Mouse (Mus musculus) liver, embryonic 14.5 days (tissue): ENCODE measurements around the gene Myo1a. TPM values are rescaled to one million over a fixed set of nuclear protein-coding genes. Genes with fewer than 3 reads are reported as not detected.
A peak's percentile ranks its signal among the peaks of the same experiment; 100 is the strongest.
"Not testable (repeated sequence)": the region's sequence is repeated elsewhere in the genome, so short reads cannot be mapped to it uniquely, and the experiment has no call there.

Experiments used
- ATAC-seq: fragments of 200-750 bp; cut with Nextera tagmentation; 2 replicates; pipeline ENCODE4 v1.8.0; 2017; ENCODE audit warnings: moderate number of reproducible peaks, mild to moderate bottlenecking, moderate library complexity; ENCODE audit not compliant: insufficient read depth
- DNase-seq, 3 experiments: peaks; one replicate each; pipeline ENCODE4 v3.0.0-alpha.2; 2012 to 2013; ENCODE audit warnings: low read depth in 3 of 3, low spot score in 3 of 3
- H3K27ac ChIP-seq: fragments of 300-500 bp; sonication (generic); 2 replicates; pipeline ENCODE4 v1.5.1; 2014; ENCODE audit warnings: moderate library complexity, mild to moderate bottlenecking, control low read depth, inconsistent platforms
- H3K27me3 ChIP-seq: fragments of 300-500 bp; sonication (generic); 2 replicates; pipeline ENCODE4 v1.6.1; 2014; ENCODE audit warnings: mild to moderate bottlenecking, low read length, moderate library complexity; ENCODE audit not compliant: control insufficient read depth, insufficient read depth
- H3K36me3 ChIP-seq: fragments of 300-500 bp; sonication (generic); replicated peaks from 2 replicates; pipeline ENCODE4 v1.6.1; 2014; ENCODE audit warnings: low read depth; ENCODE audit not compliant: control insufficient read depth, insufficient read depth
- H3K4me1 ChIP-seq, 2 experiments: fragments of 200-500 bp in 1 of 2; fragments of 300-500 bp in 1 of 2; sonication (generic) in 1 of 2; replicated peaks; 2 replicates each; pipeline ENCODE4 v1.6.1; 2012 to 2014; ENCODE audit warnings: antibody characterized with exemption in 1 of 2, inconsistent platforms in 1 of 2, low read length in 1 of 2; ENCODE audit not compliant: control insufficient read depth in 2 of 2, insufficient read depth in 2 of 2
- H3K4me2 ChIP-seq: fragments of 300-500 bp; sonication (generic); 2 replicates; pipeline ENCODE4 v1.6.1; 2014; ENCODE audit warnings: low read depth, mild to moderate bottlenecking, control low read depth, moderate library complexity
- H3K4me3 ChIP-seq, 2 experiments: fragments of 200-500 bp in 1 of 2; fragments of 300-500 bp in 1 of 2; sonication (generic) in 1 of 2; 2 replicates each; pipeline ENCODE4 v1.5.1; 2012 to 2014; ENCODE audit warnings: low read depth in 2 of 2, low read length in 2 of 2, mild to moderate bottlenecking in 2 of 2, control low read depth in 1 of 2, inconsistent platforms in 1 of 2, moderate library complexity in 1 of 2; ENCODE audit not compliant: insufficient read depth in 1 of 2
- H3K9ac ChIP-seq: fragments of 300-500 bp; sonication (generic); replicated peaks from 2 replicates; pipeline ENCODE4 v1.6.1; 2014; ENCODE audit warnings: mild to moderate bottlenecking, control low read depth, moderate library complexity
- H3K9me3 ChIP-seq: fragments of 300-500 bp; sonication (generic); 2 replicates; pipeline ENCODE4 v1.6.1; 2016; ENCODE audit warnings: low read length, mixed read lengths; ENCODE audit not compliant: control insufficient read depth
- CTCF ChIP-seq: IDR thresholded peaks from 2 replicates; pipeline ENCODE4 v1.5.1; 2016; ENCODE audit warnings: antibody characterized with exemption, low read depth, control low read depth
- EP300 ChIP-seq: IDR thresholded peaks from 2 replicates; pipeline ENCODE4 v1.6.1; 2016; ENCODE audit warnings: antibody characterized with exemption, low read depth
- WGBS: fragments of 180-500 bp; shearing (Covaris S2); extraction: QIAGEN DNeasy Blood & Tissue Kit; methylation state at CpG from one replicate; pipeline ENCODE4 v1.1.7; 2014; ENCODE audit not compliant: insufficient replicate concordance; 5-methylcytosine and 5-hydroxymethylcytosine counted together
- polyA plus RNA-seq, 2 experiments: library from polyadenylated mRNA; depleted of rRNA in 1 of 2; stranded (reverse) in 1 of 2; unstranded in 1 of 2; fragments of >200 nt; fragmentation: Nextera tagmentation in 1 of 2; extraction: Ambion mirVana in 1 of 2; gene quantifications; 2 replicates each; pipeline versions ENCODE4 v1.2.1 to v1.2.3; 2012 to 2014

Myo1a gene
- polyA plus RNA-seq (2012; rRNA removed) = 0.25 and 0.30 TPM in 2 replicates
- 0.06 and 0.19 TPM in 2 replicates for polyA plus RNA-seq (2014; fragmentation: Nextera tagmentation; extraction: Ambion mirVana)

GRCm38 (mm10) chr10:127704766-127705220 lies at the start of gene Myo1a:
Gene Myo1a, plus strand, starts transcription at chr10:127705170.
- WGBS = 6% methylated on average over 2 of the region's 2 CpGs
- no peak within 1 kb of the TSS for H3K4me2 ChIP-seq
- peak; percentile 35; the same call in 1 of the 2 replicates for TF ChIP-seq CTCF
- no peak for TF ChIP-seq EP300
- DNase-seq (no peak), ATAC-seq (no peak)
- no peaks in the 10 kb centered on the region for H3K9me3 ChIP-seq
- H3K9ac ChIP-seq = no peak within 1 kb of the TSS
- H3K4me1 ChIP-seq = peaks cover 0 to 3% of the 10 kb centered on the region in 2 experiments; a peak in 2 of 4 replicates
- no peaks in the 10 kb centered on the region for H3K36me3 ChIP-seq
- no peak within 1 kb of the TSS for H3K27ac ChIP-seq
- no peaks in the 10 kb centered on the region for H3K27me3 ChIP-seq
- H3K4me3 ChIP-seq = no peak within 1 kb of the TSS

GRCm38 (mm10) chr10:127657617-127658016 lies 47.4 kb upstream of the Myo1a start:
- ATAC-seq, H3K4me2 ChIP-seq, H3K4me3 ChIP-seq, H3K9me3 ChIP-seq, DNase-seq, H3K27me3 ChIP-seq, H3K9ac ChIP-seq, H3K36me3 ChIP-seq, H3K27ac ChIP-seq: not testable (repeated sequence)
- H3K4me1 ChIP-seq = peaks cover 0 to 12% of the 10 kb centered on the region in 2 experiments; a peak in 2 of 4 replicates
- 81% methylated on average over 6 of the region's 6 CpGs for WGBS

GRCm38 (mm10) chr10:127658076-127658475 lies 46.9 kb upstream of the Myo1a start:
- no peak for DNase-seq

GRCm38 (mm10) chr10:127659551-127659950 lies 45.4 kb upstream of the Myo1a start:
- Histone ChIP-seq H3K4me1 (peaks cover 0 to 13% of the 10 kb centered on the region in 2 experiments; a peak in 2 of 4 replicates), H3K27me3 (peaks cover 7% of the 10 kb centered on the region), H3K27ac (no peak overlapping the region), H3K4me3 (no peak overlapping the region), H3K9ac (no peak overlapping the region), H3K9me3 (no peaks in the 10 kb centered on the region), H3K36me3 (peaks cover 2% of the 10 kb centered on the region; the same call in 1 of the 2 replicates), H3K4me2 (no peak overlapping the region)
- TF ChIP-seq EP300 (no peak), CTCF (no peak)
- DNase-seq (no peak), ATAC-seq (no peak)
- 48% methylated on average over 1 of the region's 1 CpGs for WGBS

More at GRCm38 (mm10) chr10:127658076-127658475, 46.9 kb upstream of the Myo1a start:
- H3K4me2 ChIP-seq = no peak overlapping the region
- H3K36me3 ChIP-seq = peaks cover 2% of the 10 kb centered on the region; the same call in 1 of the 2 replicates
- H3K9me3 ChIP-seq = no peaks in the 10 kb centered on the region
- WGBS = 18% methylated on average over 6 of the region's 6 CpGs
- H3K9ac ChIP-seq = no peak overlapping the region
- ATAC-seq = no peak
- H3K4me3 ChIP-seq = no peak overlapping the region
- TF ChIP-seq EP300 (no peak), CTCF (no peak)
- H3K27ac ChIP-seq = no peak overlapping the region
- H3K4me1 ChIP-seq = peaks cover 0 to 13% of the 10 kb centered on the region in 2 experiments; a peak in 2 of 4 replicates
- no peaks in the 10 kb centered on the region; the same call in 1 of the 2 replicates for H3K27me3 ChIP-seq

GRCm38 (mm10) chr10:127661291-127661914 lies 43.6 kb upstream of the Myo1a start:
- H3K9ac ChIP-seq = no peak overlapping the region
- WGBS = 31% methylated on average over 14 of the region's 14 CpGs
- peaks cover 0 to 11% of the 10 kb centered on the region in 2 experiments; a peak in 2 of 4 replicates for H3K4me1 ChIP-seq
- H3K4me3 ChIP-seq = peak overlapping the region in 1 of 2 experiments; percentile 2; a peak in 1 of 4 replicates
- ATAC-seq = no peak
- peak overlapping the region; percentile 48 for H3K4me2 ChIP-seq
- no peak overlapping the region for H3K27ac ChIP-seq
- TF ChIP-seq CTCF (no peak), EP300 (no peak)
- H3K9me3 ChIP-seq = no peaks in the 10 kb centered on the region
- H3K27me3 ChIP-seq = peaks cover 26% of the 10 kb centered on the region
- no peak for DNase-seq
- H3K36me3 ChIP-seq = no peaks in the 10 kb centered on the region
